Mouse (Mus musculus): ENCODE measurements around the gene Haus7.
"Not testable (repeated sequence)": the region's sequence is repeated elsewhere in the genome, so short reads cannot be mapped to it uniquely, and the experiment has no call there.

DNA sequence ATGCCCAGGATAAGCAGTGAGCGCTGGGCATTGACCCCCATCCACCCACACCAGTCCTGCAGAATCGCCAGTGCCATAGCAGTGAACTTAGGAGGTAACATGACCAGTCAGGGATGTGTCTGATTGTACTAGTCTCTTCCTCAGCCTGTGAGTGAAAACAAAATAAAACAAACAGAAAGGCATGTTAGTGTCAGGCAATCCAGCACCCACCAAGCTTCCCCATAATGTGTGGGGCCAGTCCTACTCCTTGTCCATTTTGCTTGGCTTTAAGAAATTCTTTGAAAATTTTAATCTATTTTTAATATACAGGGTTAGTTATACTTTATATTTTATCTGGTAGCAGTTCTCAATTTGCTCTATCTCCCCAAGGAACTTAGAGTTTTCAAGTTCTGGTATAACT, 60.2 kb downstream of the Haus7 start, which contains the start of gene Gm18336:
- TF ChIP-seq CTCF (IDR thresholded peaks at IDR 0.05; ENCODE audit: extremely low read depth, insufficient read depth, insufficient read length, insufficient replicate concordance); POLR2A (IDR thresholded peaks at IDR 0.05; ENCODE audit: low read depth, low read length): not testable (repeated sequence)
